Comparison of ENCODE assay signal across 14 mouse cellular contexts in the genomic region with DNA sequence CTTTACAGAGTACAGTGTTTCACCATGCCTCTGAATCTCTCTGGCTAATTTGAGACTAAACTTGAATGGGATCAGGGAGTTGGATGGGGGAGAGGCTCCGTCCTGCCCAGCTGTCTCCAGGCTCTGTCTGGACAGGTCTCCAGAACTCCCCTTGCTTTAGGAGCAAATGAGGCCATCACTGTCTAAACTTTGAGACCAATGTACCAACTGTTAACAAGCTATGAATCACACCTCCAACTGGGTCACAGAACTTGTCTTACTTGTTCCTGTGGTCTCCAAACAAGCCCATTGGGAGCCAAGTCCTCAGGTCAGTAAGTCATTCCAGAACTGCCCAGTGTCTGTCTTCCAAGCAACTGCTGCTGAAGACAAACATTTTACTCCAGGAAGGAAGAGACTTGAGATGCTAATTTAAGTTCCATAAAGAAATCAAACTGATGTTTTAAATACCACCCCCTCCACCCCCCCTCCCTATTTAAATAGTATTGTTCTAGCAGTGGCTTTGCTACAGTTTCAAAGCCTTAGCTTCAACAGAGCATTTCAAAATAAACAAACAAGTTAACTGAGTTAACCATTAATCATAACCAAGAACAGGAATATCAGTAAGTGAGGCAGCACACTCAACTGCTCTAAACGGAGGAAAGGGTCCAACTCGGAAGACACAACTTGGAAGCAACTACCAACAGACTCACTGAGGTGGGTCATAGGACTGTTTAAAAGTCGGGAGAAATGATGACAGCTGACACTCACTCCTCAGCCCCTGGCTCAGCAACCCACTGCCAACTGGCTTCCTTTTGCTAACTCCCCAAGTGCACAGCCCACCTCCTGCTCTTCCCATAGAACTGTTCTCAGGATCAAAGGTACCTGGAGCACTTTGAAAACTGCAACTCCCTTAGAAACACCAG. TPM values are rescaled to one million over a fixed set of nuclear protein-coding genes. Genes with fewer than 3 reads are reported as not detected.
A peak's percentile ranks its signal among the peaks of the same experiment; 100 is the strongest.
DNase-seq lines count a peak whose midpoint lies in the region; ATAC-seq and TF ChIP-seq lines count a peak whose summit lies in the region.
"Had no signal": no experiment of that assay in that cellular context is flagged by ENCODE, and none has a peak within 500 bp of the region (broad histone marks: within the 10 kb centered on the region; RNA-seq: fewer than 3 reads in every experiment).

No protein-coding gene starts in this region.

- no peaks in the 10 kb centered on the region for H3K9me3 ChIP-seq in liver, embryonic 13.5 days (replicated peaks)
- H3K9me3 ChIP-seq in stomach, embryonic 14.5 days (ENCODE audit: control insufficient read depth, low read depth, low read length): no peaks in the 10 kb centered on the region
- H3K9me3 ChIP-seq: forebrain, embryonic 10.5 days; midbrain, embryonic 10.5 days had no signal

- no peak overlapping the region for H3K9ac ChIP-seq in liver, embryonic 13.5 days
- H3K9ac ChIP-seq in stomach, embryonic 14.5 days (replicated peaks; ENCODE audit: low read depth, low read length): no peak overlapping the region

- 9% methylated on average over 4 of the region's 4 CpGs for WGBS in kidney, adult 2 months
- WGBS in liver, embryonic 13.5 days (ENCODE audit: insufficient replicate concordance): 59% methylated on average over 4 of the region's 4 CpGs
- WGBS in stomach, embryonic 14.5 days: 47% methylated on average over 4 of the region's 4 CpGs

- H3K36me3 ChIP-seq in kidney, adult 2 months (ENCODE audit: control insufficient read depth, insufficient read depth, low read length): no peaks in the 10 kb centered on the region; the same call in 1 of the 2 replicates
- no peaks in the 10 kb centered on the region for H3K36me3 ChIP-seq in liver, embryonic 13.5 days
- no peaks in the 10 kb centered on the region for H3K36me3 ChIP-seq in stomach, embryonic 14.5 days (ENCODE audit: control insufficient read depth, insufficient read depth, low read length)
- H3K36me3 ChIP-seq: forebrain, embryonic 10.5 days; midbrain, embryonic 10.5 days had no signal

- H3K27me3 ChIP-seq in kidney, adult 2 months (replicated peaks; ENCODE audit: control insufficient read depth, insufficient read depth, low read length): no peaks in the 10 kb centered on the region
- H3K27me3 ChIP-seq in liver, embryonic 13.5 days: no peaks in the 10 kb centered on the region
- H3K27me3 ChIP-seq in stomach, embryonic 14.5 days (ENCODE audit: control insufficient read depth, insufficient read depth, low read length): no peaks in the 10 kb centered on the region

- no peak for TF ChIP-seq POLR2A in kidney, adult 2 months (IDR thresholded peaks at IDR 0.05; ENCODE audit: low read depth, low read length)

- no peak for ATAC-seq in liver, embryonic 13.5 days (ENCODE audit: low read depth)
- no peak for ATAC-seq in stomach, embryonic 14.5 days (ENCODE audit: insufficient number of reproducible peaks, insufficient read depth, low FRiP score, low read depth)

- peak overlapping the region; percentile 15; the same call in 1 of the 2 replicates for H3K27ac ChIP-seq in layer of hippocampus, adult 2 months
- H3K27ac ChIP-seq in kidney, adult 2 months (ENCODE audit: insufficient read depth, low read depth, low read length): peak overlapping the region; percentile 92
- H3K27ac ChIP-seq in liver, embryonic 13.5 days: no peak overlapping the region
- H3K27ac ChIP-seq in stomach, embryonic 14.5 days (ENCODE audit: low read length): peak overlapping the region; percentile 7; the same call in 1 of the 2 replicates
- H3K27ac ChIP-seq: forebrain, embryonic 10.5 days; midbrain, embryonic 10.5 days had no signal

- no peak overlapping the region for H3K4me3 ChIP-seq in layer of hippocampus, adult 2 months
- no peak overlapping the region for H3K4me3 ChIP-seq in kidney, adult 2 months (ENCODE audit: insufficient read depth, low read depth, low read length)
- H3K4me3 ChIP-seq in liver, embryonic 13.5 days (replicated peaks): no peak overlapping the region
- no peak overlapping the region for H3K4me3 ChIP-seq in stomach, embryonic 14.5 days (ENCODE audit: low read depth, low read length)
- H3K4me3 ChIP-seq: forebrain, embryonic 10.5 days; midbrain, embryonic 10.5 days had no signal

- peaks cover 80% of the 10 kb centered on the region for H3K4me1 ChIP-seq in kidney, adult 2 months (ENCODE audit: control insufficient read depth, insufficient read depth, low read length)
- H3K4me1 ChIP-seq in liver, embryonic 13.5 days (replicated peaks): peaks cover 67% of the 10 kb centered on the region
- peaks cover 21% of the 10 kb centered on the region; the same call in 1 of the 2 replicates for H3K4me1 ChIP-seq in stomach, embryonic 14.5 days (ENCODE audit: control insufficient read depth, insufficient read depth, low read length)

- H3K4me2 ChIP-seq in liver, embryonic 13.5 days: peak overlapping the region; percentile 6; the same call in 1 of the 2 replicates
- no peak overlapping the region for H3K4me2 ChIP-seq in stomach, embryonic 14.5 days (replicated peaks; ENCODE audit: low read depth, low read length)

- no peak for DNase-seq in layer of hippocampus, adult 2 months (ENCODE audit: low spot score in 2 of 2)
- no peak for DNase-seq in layer of hippocampus, adult 8-10 months (ENCODE audit: low spot score in 2 of 2)
- DNase-seq in kidney, adult 2 months: peak; percentile 84
- no peak for DNase-seq in liver, embryonic 13.5 days
- no peak for DNase-seq in right cerebral cortex, postnatal 4 days
- DNase-seq in spleen, postnatal 4 days (ENCODE audit: low spot score in 2 of 2): no peak
- DNase-seq in adrenal gland, postnatal 25 days: no peak
- DNase-seq: gastrocnemius, postnatal 36 days; heart, postnatal 4 days had no signal

- no peak for TF ChIP-seq CTCF in layer of hippocampus, adult 2 months (conservative IDR thresholded peaks at IDR 0.05)
- TF ChIP-seq CTCF in kidney, adult 2 months (conservative IDR thresholded peaks at IDR 0.05; ENCODE audit: insufficient read depth, insufficient read length, low read depth, low read length): no peak

RNA-seq across cellular contexts. Expression of gene Abhd17c, which starts 15.6 kb away (rescaled TPM):
- total RNA-seq in layer of hippocampus, adult 2 months (2021): 10 to 100 TPM; 54.1 to 57.3 TPM
- total RNA-seq in layer of hippocampus, adult 8-10 months (2022): 10 to 100 TPM; 48.1 to 51.8 (median 48.8) TPM
- 151 and 179 TPM in 2 replicates for polyA plus RNA-seq in kidney, adult 2 months (2012; rRNA removed)
- polyA plus RNA-seq in liver, embryonic 13.5 days (2015; fragmentation: Nextera tagmentation; extraction: Ambion mirVana): 14.9 and 18.2 TPM in 2 replicates
- polyA plus RNA-seq in stomach, embryonic 14.5 days (2014; fragmentation: Nextera tagmentation; extraction: Ambion mirVana): 13.5 and 14.3 TPM in 2 replicates
- 31.0 and 31.5 TPM in 2 replicates for total RNA-seq in adrenal gland, postnatal 25 days (2021)

RNA-seq across cellular contexts. Expression of gene Cemip, which starts 49.7 kb away (rescaled TPM):
- total RNA-seq in layer of hippocampus, adult 2 months (2021): 10 to 100 TPM; 21.1 to 26.1 TPM
- total RNA-seq in layer of hippocampus, adult 8-10 months (2022): 10 to 100 TPM; 17.3 to 23.1 (median 20.9) TPM
- polyA plus RNA-seq in kidney, adult 2 months (2012; rRNA removed): 0.08 and 0.10 TPM in 2 replicates
- 0.02 TPM in 2 replicates for polyA plus RNA-seq in liver, embryonic 13.5 days (2015; fragmentation: Nextera tagmentation; extraction: Ambion mirVana)
- 0.36 and 0.42 TPM in 2 replicates for polyA plus RNA-seq in stomach, embryonic 14.5 days (2014; fragmentation: Nextera tagmentation; extraction: Ambion mirVana)
- 1.5 and 1.6 TPM in 2 replicates for total RNA-seq in adrenal gland, postnatal 25 days (2021)
- total RNA-seq: MEL had no signal
- polyA plus RNA-seq: limb, embryonic 11.5 days had no signal
